11 mouse cellular contexts compared by ENCODE assay signal in the genomic region with DNA sequence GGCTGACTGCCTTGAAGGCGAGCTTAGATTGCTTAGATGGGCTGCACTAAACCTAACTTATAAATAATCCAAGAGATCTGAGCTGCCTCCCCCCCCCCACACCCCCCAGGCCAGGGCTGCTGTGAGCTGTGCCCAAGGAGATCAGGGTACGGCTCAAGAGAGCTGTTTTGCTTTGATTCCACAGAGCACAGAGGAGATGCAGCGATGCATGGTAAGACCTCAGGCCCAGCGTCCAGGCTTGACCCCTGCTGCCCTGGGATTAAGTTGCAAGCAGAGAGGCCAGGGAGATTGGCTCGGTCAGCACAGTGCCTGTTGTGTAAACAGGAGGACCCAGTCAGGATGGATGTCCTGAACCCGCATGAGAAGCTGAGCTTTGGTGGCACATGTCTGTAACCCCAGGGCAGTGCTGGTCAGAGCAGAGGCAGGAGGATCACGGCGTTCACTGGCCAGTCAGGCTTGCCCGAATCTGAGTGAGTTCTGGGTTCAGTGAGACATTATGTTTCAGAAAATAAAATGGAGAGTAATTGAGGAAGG.
DNase-seq lines count a peak whose midpoint lies in the region; TF ChIP-seq lines count a peak whose summit lies in the region.
"Had no signal": no experiment of that assay in that cellular context is flagged by ENCODE, and none has a peak within 500 bp of the region (broad histone marks: within the 10 kb centered on the region; RNA-seq: fewer than 3 reads in every experiment).

No protein-coding gene starts in this region.

- no peaks in the 10 kb centered on the region for H3K36me3 ChIP-seq in kidney, adult 2 months (ENCODE audit: control insufficient read depth, insufficient read depth, low read length)

- TF ChIP-seq CTCF in kidney, adult 2 months (conservative IDR thresholded peaks at IDR 0.05; ENCODE audit: insufficient read depth, insufficient read length, low read depth, low read length) = no peak

- no peak overlapping the region for H3K4me3 ChIP-seq in kidney, adult 2 months (ENCODE audit: insufficient read depth, low read depth, low read length)

- DNase-seq in embryo, embryonic 10 days (ENCODE audit: low spot score) = peak; percentile 66
- no peak for DNase-seq in embryo, embryonic 11 days
- DNase-seq in kidney, adult 2 months = peak; percentile 53
- DNase-seq in kidney, adult 8-10 months = no peak
- peak; percentile 33 for DNase-seq in testis, postnatal 10 days (ENCODE audit: low spot score)
- no peak for DNase-seq in testis, postnatal 14 days (ENCODE audit: low spot score)
- DNase-seq in B cell, adult 2 months = no peak
- no peak for DNase-seq in adrenal gland, adult (ENCODE audit: inconsistent age in 2 of 2, low spot score in 1 of 2)
- DNase-seq: adrenal gland, postnatal 36 days; cerebellum, adult 9-10 months had no signal

- no peaks in the 10 kb centered on the region for H3K27me3 ChIP-seq in kidney, adult 2 months (replicated peaks; ENCODE audit: control insufficient read depth, insufficient read depth, low read length)
- H3K27me3 ChIP-seq: CH12.LX had no signal

- H3K27ac ChIP-seq in kidney, adult 2 months (ENCODE audit: insufficient read depth, low read depth, low read length) = no peak overlapping the region

- no peak for TF ChIP-seq POLR2A in kidney, adult 2 months (IDR thresholded peaks at IDR 0.05; ENCODE audit: low read depth, low read length)

- H3K4me1 ChIP-seq in kidney, adult 2 months (ENCODE audit: control insufficient read depth, insufficient read depth, low read length) = no peaks in the 10 kb centered on the region

- 48% methylated on average over 9 of the region's 9 CpGs for WGBS in kidney, adult 2 months

Comparison
In these comparisons a context has a peak if more than half of its experiments do, and no peak if none do; other contexts are left out.
1. DNase-seq: peak in embryo, embryonic 10 days (single experiment), kidney, adult 2 months (single experiment) and testis, postnatal 10 days (single experiment); none in embryo, embryonic 11 days (single experiment), kidney, adult 8-10 months (0 of 2), testis, postnatal 14 days (single experiment), B cell, adult 2 months (0 of 2) and adrenal gland, adult (0 of 2).